Mouse (Mus musculus) embryonic facial prominence, embryonic 12.5 days (tissue): ENCODE measurements around the gene Rfwd3. TPM values are rescaled to one million over a fixed set of nuclear protein-coding genes. Genes with fewer than 3 reads are reported as not detected.
A peak's percentile ranks its signal among the peaks of the same experiment; 100 is the strongest.
"Not testable (repeated sequence)": the region's sequence is repeated elsewhere in the genome, so short reads cannot be mapped to it uniquely, and the experiment has no call there.

Source experiments
- ATAC-seq: fragments of 200-750 bp; cut with Nextera tagmentation; 2 replicates; pipeline ENCODE4 v1.8.0; 2017; ENCODE audit not compliant: insufficient number of reproducible peaks, insufficient read depth, low FRiP score, low TSS enrichment
- H3K27ac ChIP-seq: fragments of 300-500 bp; sonication (generic); 2 replicates; pipeline ENCODE4 v1.5.1; 2016; ENCODE audit warnings: mild to moderate bottlenecking
- H3K27me3 ChIP-seq: fragments of 300-500 bp; sonication (generic); 2 replicates; pipeline ENCODE4 v1.6.1; 2016; ENCODE audit warnings: mild to moderate bottlenecking, moderate library complexity
- H3K36me3 ChIP-seq: fragments of 300-500 bp; sonication (generic); 2 replicates; pipeline ENCODE4 v1.6.1; 2016; ENCODE audit warnings: mild to moderate bottlenecking
- H3K4me1 ChIP-seq: fragments of 300-500 bp; sonication (generic); 2 replicates; pipeline ENCODE4 v1.6.1; 2016
- H3K4me2 ChIP-seq: fragments of 300-500 bp; sonication (generic); replicated peaks from 2 replicates; pipeline ENCODE4 v1.6.1; 2016; ENCODE audit warnings: mild to moderate bottlenecking, moderate library complexity
- H3K4me3 ChIP-seq: fragments of 300-500 bp; sonication (generic); 2 replicates; pipeline ENCODE4 v1.5.1; 2016; ENCODE audit warnings: mild to moderate bottlenecking
- H3K9ac ChIP-seq: fragments of 300-500 bp; sonication (generic); 2 replicates; pipeline ENCODE4 v1.6.1; 2016; ENCODE audit warnings: mild to moderate bottlenecking, moderate library complexity
- H3K9me3 ChIP-seq: fragments of 300-500 bp; sonication (generic); 2 replicates; pipeline ENCODE4 v1.6.1; 2016; ENCODE audit warnings: mild to moderate bottlenecking, moderate library complexity
- WGBS: fragments of 180-500 bp; shearing (Covaris S2); methylation state at CpG from one replicate; pipeline ENCODE4 v1.1.7; 2016; 5-methylcytosine and 5-hydroxymethylcytosine counted together
- polyA plus RNA-seq: library from polyadenylated mRNA; unstranded; fragments of >200 nt; fragmentation: Nextera tagmentation; extraction: Ambion mirVana; gene quantifications from 2 replicates; pipeline ENCODE4 v1.2.1, GENCODE M21; 2016

The Rfwd3 gene
- polyA plus RNA-seq, 1 experiment from 2014 or later = 67.8 TPM

- H3K36me3 ChIP-seq, H3K9me3 ChIP-seq, H3K9ac ChIP-seq, H3K4me1 ChIP-seq, H3K4me3 ChIP-seq, H3K27me3 ChIP-seq, H3K4me2 ChIP-seq, H3K27ac ChIP-seq, ATAC-seq: not testable (repeated sequence)
- WGBS = 92% methylated on average over 15 of the region's 15 CpGs
Measured at GRCm38 (mm10) chr8:111310006-111310405, 10.0 kb upstream of the Rfwd3 start.

GRCm38 (mm10) chr8:111305031-111305730 lies 5.2 kb upstream of the Rfwd3 start:
- H3K9me3 ChIP-seq = no peaks in the 10 kb centered on the region
- no peaks in the 10 kb centered on the region for H3K36me3 ChIP-seq
- no peak for ATAC-seq
- no peak overlapping the region for H3K27ac ChIP-seq
- no peak overlapping the region for H3K4me2 ChIP-seq
- no peak overlapping the region for H3K9ac ChIP-seq
- H3K27me3 ChIP-seq = no peaks in the 10 kb centered on the region
- no peak overlapping the region for H3K4me3 ChIP-seq
- 24% methylated on average over 5 of the region's 5 CpGs for WGBS
- no peaks in the 10 kb centered on the region for H3K4me1 ChIP-seq

- Histone ChIP-seq H3K9me3 (no peaks in the 10 kb centered on the region), H3K4me1 (no peaks in the 10 kb centered on the region), H3K27ac (no peak overlapping the region), H3K4me3 (no peak overlapping the region), H3K36me3 (no peaks in the 10 kb centered on the region), H3K9ac (no peak overlapping the region), H3K27me3 (no peaks in the 10 kb centered on the region), H3K4me2 (no peak overlapping the region)
- ATAC-seq = no peak
- 92% methylated on average over 3 of the region's 3 CpGs for WGBS
Measured at GRCm38 (mm10) chr8:111304359-111304758, 4.3 kb upstream of the Rfwd3 start.

- H3K4me3 ChIP-seq, H3K27ac ChIP-seq, H3K4me1 ChIP-seq, H3K9ac ChIP-seq, H3K9me3 ChIP-seq, H3K36me3 ChIP-seq, H3K4me2 ChIP-seq, ATAC-seq, H3K27me3 ChIP-seq: not testable (repeated sequence)
- 72% methylated on average over 5 of the region's 5 CpGs for WGBS
Measured at GRCm38 (mm10) chr8:111303076-111303803, 3.2 kb upstream of the Rfwd3 start.

DNA sequence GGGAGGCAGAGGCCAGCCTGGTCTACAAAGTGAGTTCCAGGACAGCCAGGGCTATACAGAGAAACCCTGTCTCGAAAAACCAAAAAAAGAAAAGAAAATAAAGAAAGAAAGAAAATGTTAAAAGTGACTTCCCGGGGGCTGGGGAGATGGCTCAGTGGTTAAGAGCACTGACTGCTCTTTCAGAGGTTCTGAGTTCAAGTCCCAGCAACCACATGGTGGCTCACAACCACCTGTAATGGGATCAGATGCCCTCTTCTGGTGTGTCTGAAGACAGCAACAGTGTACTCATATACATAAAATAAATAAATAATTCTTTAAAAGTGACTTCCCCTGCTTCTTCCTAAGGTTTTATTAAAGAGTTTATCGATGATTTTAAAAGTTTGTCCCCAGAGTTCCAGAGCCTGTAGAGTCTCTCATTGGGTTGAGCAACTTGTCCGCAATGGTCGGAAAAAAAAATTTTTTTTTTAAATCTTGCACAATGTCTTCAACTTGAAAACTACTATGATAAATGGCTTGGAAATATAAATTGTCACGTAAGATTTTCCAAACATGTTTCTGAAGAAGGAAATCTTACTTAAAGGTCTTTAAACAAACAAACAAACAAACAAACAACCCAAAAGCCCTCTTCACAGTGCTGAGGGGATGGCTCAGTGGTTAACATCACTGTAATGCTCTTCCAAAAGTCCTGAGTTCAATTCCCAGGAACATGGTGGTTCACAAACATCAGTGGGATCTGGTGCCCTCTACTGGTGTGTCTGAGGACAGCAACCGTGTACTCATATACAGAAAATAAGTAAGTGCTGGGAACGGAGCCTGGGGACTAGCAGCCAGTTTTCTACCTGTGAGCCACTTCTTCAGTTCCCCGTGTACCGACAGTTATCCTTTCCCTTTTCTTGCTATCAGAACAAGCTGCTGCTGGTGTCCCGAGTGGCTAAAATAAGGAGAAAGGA lies 850 bp upstream of the Rfwd3 start:
- 63% methylated on average over 11 of the region's 11 CpGs for WGBS
- Histone ChIP-seq H3K4me2 (peak overlapping the region; percentile 41), H3K27me3 (no peaks in the 10 kb centered on the region), H3K4me1 (peaks cover 7% of the 10 kb centered on the region), H3K36me3 (peaks cover 10% of the 10 kb centered on the region), H3K9me3 (no peaks in the 10 kb centered on the region), H3K27ac (peak overlapping the region; percentile 54; the same call in 1 of the 2 replicates), H3K9ac (no peak overlapping the region), H3K4me3 (peak overlapping the region; percentile 61)
- no peak for ATAC-seq

GRCm38 (mm10) chr8:111299363-111299820 lies 630 bp downstream of the Rfwd3 start:
- ATAC-seq = no peak
- Histone ChIP-seq H3K9me3 (no peaks in the 10 kb centered on the region), H3K4me2 (peak overlapping the region; percentile 62), H3K9ac (peak overlapping the region; percentile 90), H3K4me3 (peak overlapping the region; percentile 61), H3K27ac (peak overlapping the region; percentile 94), H3K27me3 (no peaks in the 10 kb centered on the region), H3K4me1 (peaks cover 7% of the 10 kb centered on the region), H3K36me3 (peaks cover 22% of the 10 kb centered on the region)
- WGBS = under 1% methylated on average over 28 of the region's 28 CpGs

DNA sequence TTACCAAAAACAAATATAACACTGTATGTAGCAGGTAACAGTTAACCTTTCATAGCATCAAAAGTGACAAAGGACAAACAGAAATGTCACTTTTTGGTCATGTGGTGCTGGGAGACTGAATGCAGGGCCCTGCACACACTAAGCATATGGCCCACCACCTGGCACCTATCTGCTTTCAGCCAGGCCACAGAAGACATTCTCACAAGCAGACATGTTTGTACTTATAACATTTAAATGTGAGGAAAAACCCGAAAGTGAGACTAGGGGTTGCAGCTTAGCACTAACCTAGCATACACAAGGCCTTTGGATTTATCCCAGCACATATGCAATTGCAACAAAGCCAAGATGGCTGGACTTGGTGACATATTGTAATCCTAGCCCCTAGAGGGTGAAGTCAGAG lies 2.0 kb downstream of the Rfwd3 start:
- peak overlapping the region; percentile 62 for H3K4me2 ChIP-seq

GRCm38 (mm10) chr8:111291733-111292132 lies 8.3 kb downstream of the Rfwd3 start:
- no peak for ATAC-seq
- peaks cover 76% of the 10 kb centered on the region for H3K36me3 ChIP-seq

More for the DNA sequence above, 2.0 kb downstream of the Rfwd3 start:
- Histone ChIP-seq H3K9me3 (no peaks in the 10 kb centered on the region), H3K4me3 (no peak overlapping the region), H3K4me1 (peaks cover 7% of the 10 kb centered on the region), H3K9ac (no peak overlapping the region), H3K27ac (no peak overlapping the region), H3K27me3 (no peaks in the 10 kb centered on the region), H3K36me3 (peaks cover 35% of the 10 kb centered on the region)
- 79% methylated on average over 1 of the region's 1 CpGs for WGBS
- no peak for ATAC-seq

DNA sequence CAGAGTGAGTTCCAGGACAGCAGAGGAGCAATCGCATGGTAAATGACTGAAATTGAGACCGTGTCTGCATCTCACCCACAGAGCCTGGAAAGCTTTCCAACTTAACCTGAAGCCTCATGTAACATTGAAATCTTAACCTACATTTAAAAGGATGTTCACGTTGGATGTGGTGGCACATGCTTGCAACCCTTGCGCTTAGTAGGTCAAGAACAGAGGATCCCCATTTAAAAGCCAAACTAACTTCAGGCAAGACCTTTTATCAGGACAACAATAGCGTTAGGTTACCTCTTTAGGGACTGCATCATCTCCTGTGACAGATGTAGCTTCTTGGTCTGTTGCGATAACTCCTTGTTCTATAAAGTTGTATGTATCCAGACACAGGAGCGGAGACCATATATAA lies 9.4 kb downstream of the Rfwd3 start:
- Histone ChIP-seq H3K27ac (no peak overlapping the region), H3K4me1 (no peaks in the 10 kb centered on the region), H3K27me3 (no peaks in the 10 kb centered on the region), H3K9me3 (no peaks in the 10 kb centered on the region), H3K36me3 (peaks cover 78% of the 10 kb centered on the region), H3K4me2 (no peak overlapping the region), H3K4me3 (no peak overlapping the region), H3K9ac (no peak overlapping the region)
- ATAC-seq = no peak
- WGBS = 96% methylated on average over 7 of the region's 7 CpGs

More at GRCm38 (mm10) chr8:111291733-111292132, 8.3 kb downstream of the Rfwd3 start:
- 97% methylated on average over 7 of the region's 7 CpGs for WGBS
- Histone ChIP-seq H3K27ac (no peak overlapping the region), H3K4me3 (no peak overlapping the region), H3K27me3 (no peaks in the 10 kb centered on the region), H3K9ac (no peak overlapping the region), H3K9me3 (no peaks in the 10 kb centered on the region), H3K4me2 (no peak overlapping the region), H3K4me1 (no peaks in the 10 kb centered on the region)

GRCm38 (mm10) chr8:111285603-111286002 lies 14.4 kb downstream of the Rfwd3 start:
- no peaks in the 10 kb centered on the region for H3K4me1 ChIP-seq
- no peak overlapping the region for H3K4me2 ChIP-seq
- WGBS = 89% methylated on average over 4 of the region's 4 CpGs
- H3K9me3 ChIP-seq = no peaks in the 10 kb centered on the region
- no peak overlapping the region for H3K27ac ChIP-seq
- peaks cover 83% of the 10 kb centered on the region for H3K36me3 ChIP-seq
- H3K27me3 ChIP-seq = no peaks in the 10 kb centered on the region
- ATAC-seq = no peak
- H3K9ac ChIP-seq = no peak overlapping the region
- H3K4me3 ChIP-seq = no peak overlapping the region

GRCm38 (mm10) chr8:111282093-111282492 lies 17.9 kb downstream of the Rfwd3 start:
- Histone ChIP-seq H3K9me3 (no peaks in the 10 kb centered on the region), H3K4me2 (no peak overlapping the region), H3K4me3 (no peak overlapping the region), H3K27me3 (no peaks in the 10 kb centered on the region), H3K4me1 (no peaks in the 10 kb centered on the region), H3K9ac (no peak overlapping the region), H3K36me3 (peaks cover 83% of the 10 kb centered on the region), H3K27ac (no peak overlapping the region)
- ATAC-seq = no peak
- WGBS = 90% methylated on average over 3 of the region's 3 CpGs
